Mouse (Mus musculus): ENCODE results near the gene Cdk4.

The Cdk4 gene

DNA sequence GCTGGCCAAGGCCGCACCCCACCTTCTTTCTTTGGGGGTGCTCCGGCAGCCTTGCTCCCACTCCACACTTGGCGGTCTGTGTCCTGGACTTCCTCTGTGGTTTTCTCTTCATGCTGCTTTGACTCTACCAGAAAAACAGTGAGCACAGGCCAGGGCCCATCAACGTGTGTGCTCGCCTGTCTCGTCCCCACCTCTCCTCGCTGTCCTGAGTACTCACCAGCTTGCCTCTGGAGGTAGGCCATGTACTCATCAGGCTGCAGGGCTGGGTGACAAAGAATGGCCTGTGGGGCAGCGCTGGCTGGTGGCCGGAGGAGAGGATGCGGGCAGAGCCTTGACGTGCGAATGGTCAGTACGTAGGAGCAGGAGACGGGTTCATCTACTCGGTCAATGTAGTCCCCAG is 36.5 kb downstream of the Cdk4 start:
- peak; percentile 67 for DNase-seq (ENCODE audit: low read depth)

GRCm38 (mm10) chr10:127100414-127100813 is 37.1 kb downstream of the Cdk4 start:
- peak; percentile 84 for DNase-seq (ENCODE audit: low read depth)

DNA sequence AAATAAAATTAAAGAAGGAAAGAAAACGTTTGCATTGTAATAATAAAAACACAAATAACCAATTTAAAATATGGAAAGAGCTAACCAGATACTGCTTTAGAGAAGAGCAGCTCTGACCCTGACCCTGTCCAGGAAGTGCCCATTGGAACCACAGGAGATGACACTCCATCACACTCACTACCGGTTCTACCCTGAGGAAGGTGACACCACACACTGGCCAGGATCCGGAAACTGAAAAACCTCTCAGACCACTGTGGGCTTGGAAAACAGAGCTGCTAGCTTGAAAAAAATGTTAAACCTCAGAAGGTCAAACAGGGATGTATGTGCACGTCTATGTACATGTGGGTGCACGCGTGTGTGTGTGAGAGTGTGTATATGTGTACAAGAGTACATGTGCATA is 37.8 kb downstream of the Cdk4 start:
- DNase-seq (ENCODE audit: low read depth) = peak; percentile 95

DNA sequence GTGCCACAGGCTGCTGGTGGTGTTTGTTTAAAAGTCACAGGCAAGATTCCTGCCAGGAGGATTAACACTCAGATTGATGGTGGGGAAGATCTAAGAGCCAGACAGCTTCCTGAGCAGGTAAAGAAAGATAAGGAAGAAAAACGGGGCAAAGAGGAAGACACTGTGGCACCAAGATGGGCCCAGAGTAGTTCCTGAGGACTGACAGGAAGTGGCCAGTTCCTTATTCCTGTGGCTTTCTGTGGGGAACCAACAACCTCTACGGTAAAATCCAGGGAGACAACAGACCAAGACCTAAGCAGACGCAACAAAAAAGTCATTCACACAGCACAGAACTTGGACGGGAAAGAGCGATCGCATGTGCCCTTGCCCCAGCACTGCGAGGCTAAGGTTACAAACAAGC is 40.3 kb downstream of the Cdk4 start:
- DNase-seq (ENCODE audit: low read depth) = peak; percentile 64

DNA sequence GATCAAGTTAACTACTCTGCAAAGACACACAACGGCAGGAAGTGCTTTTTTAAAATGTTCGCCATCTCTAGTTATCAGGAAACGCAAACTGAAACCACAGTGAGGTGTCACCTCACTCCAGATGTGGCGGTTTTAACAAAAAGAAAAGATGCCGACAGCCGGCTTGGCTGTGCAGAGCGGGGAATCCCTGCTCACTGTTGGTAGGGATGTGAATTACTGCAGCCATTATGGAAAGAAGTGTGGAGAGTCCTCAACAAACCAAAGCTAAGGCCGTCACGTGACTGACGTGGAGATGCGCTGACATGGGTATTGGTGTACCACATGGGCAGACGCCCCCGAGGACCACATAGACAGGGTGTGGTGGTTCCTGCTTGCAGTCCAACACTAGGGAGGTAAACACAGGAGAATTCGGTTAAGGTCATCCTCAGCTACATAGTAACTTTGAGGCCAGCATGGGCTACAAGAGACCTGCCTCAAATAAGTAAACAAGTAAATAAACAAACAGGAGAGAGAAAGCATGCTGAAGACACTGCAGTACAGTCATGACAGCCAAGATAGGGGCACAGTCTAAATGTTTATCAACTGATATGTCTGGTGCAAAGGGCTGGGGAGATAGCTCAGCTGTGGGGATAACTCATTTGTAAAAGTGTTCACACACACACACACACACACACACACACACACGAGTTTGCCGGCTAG is 44.4 kb downstream of the Cdk4 start:
- DNase-seq (ENCODE audit: low read depth) = peak; percentile 56

- DNase-seq (ENCODE audit: low read depth) = no peak
Measured at GRCm38 (mm10) chr10:127108262-127108583, 44.9 kb downstream of the Cdk4 start.

- DNase-seq (ENCODE audit: low read depth) = peak; percentile 82
Measured at GRCm38 (mm10) chr10:127111001-127111887, 47.9 kb downstream of the Cdk4 start.

- DNase-seq (ENCODE audit: low read depth) = no peak
Measured at GRCm38 (mm10) chr10:127114408-127114807, 51.1 kb downstream of the Cdk4 start.

DNA sequence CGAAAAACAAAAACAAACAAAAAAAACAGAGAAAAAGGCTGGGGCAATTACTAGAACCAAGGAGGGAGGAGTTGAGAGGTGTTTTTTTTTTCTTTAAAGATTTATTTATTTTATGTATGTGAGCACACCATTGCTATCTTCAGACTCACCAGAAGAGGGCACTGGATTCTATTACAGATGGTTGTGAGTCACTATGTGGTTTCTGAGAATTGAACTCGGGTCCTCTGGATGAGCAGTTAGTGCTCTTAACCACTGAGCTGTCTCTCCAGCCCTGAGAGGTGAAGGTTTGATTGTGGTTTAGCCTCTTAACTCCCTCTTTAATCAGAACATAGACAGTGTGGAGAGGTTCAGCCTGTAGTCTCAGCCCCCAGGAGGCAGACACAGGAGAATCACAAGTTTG is 51.7 kb downstream of the Cdk4 start:
- peak; percentile 78 for DNase-seq (ENCODE audit: low read depth)

Measured in 416B (cell line).